Comparison of ENCODE assay signal across 33 mouse cellular contexts in the genomic region with DNA sequence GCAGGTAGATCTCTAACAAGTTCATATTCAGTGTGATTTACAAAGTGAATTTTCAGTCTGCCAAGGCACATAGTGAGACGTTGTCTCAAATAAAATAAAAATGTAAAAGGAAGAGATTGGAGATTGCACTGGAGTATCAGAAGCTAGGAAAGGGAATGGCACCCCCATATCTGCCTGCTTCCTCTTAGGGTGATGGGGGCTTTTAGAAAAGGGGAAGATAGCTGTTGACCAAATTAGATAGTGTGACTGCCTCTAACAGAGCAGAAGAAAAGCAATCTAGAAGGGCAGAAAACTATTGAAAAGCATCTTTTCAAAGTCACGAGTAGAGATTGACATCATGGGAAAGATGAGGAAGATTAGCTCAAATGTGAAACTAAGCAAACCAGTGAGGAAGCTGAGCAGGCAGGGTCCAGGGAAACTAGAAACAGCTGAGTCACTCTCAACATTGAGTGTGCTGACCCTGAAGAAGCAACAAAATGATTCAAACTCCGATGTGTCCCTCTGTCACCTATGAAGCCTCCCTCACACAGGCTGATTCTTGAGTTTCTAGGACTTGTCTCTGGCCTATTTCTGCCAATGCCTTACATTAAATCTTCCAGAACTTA. TPM values are rescaled to one million over a fixed set of nuclear protein-coding genes. Genes with fewer than 3 reads are reported as not detected.
DNase-seq lines count a peak whose midpoint lies in the region; ATAC-seq and TF ChIP-seq lines count a peak whose summit lies in the region.
"Had no signal": no experiment of that assay in that cellular context is flagged by ENCODE, and none has a peak within 500 bp of the region (broad histone marks: within the 10 kb centered on the region; RNA-seq: fewer than 3 reads in every experiment).

No protein-coding gene starts in this region.

- no peaks in the 10 kb centered on the region for H3K27me3 ChIP-seq in liver, embryonic 15.5 days
- no peaks in the 10 kb centered on the region for H3K27me3 ChIP-seq in liver, embryonic 11.5 days (replicated peaks; ENCODE audit: control insufficient read depth, insufficient read depth, low read length)
- H3K27me3 ChIP-seq in splenic B cell, adult 2 months (ENCODE audit: control insufficient read depth, insufficient read depth, low read length, poor library complexity, severe bottlenecking) = no peaks in the 10 kb centered on the region
- no peaks in the 10 kb centered on the region for H3K27me3 ChIP-seq in lung, postnatal 0 days (replicated peaks; ENCODE audit: insufficient read depth, low read length)
- H3K27me3 ChIP-seq: embryonic facial prominence, embryonic 12.5 days; forebrain, embryonic 13.5 days; heart, embryonic 15.5 days; hindbrain, embryonic 15.5 days; midbrain, embryonic 13.5 days; stomach, embryonic 15.5 days had no signal

- TF ChIP-seq CTCF in lung, postnatal 0 days (IDR thresholded peaks at IDR 0.05) = no peak

- H3K27ac ChIP-seq in liver, embryonic 15.5 days (replicated peaks) = no peak overlapping the region
- no peak overlapping the region for H3K27ac ChIP-seq in liver, embryonic 11.5 days (ENCODE audit: low read depth, low read length)
- peak overlapping the region; percentile 98 for H3K27ac ChIP-seq in macrophage
- H3K27ac ChIP-seq in lung, postnatal 0 days (ENCODE audit: low read length) = no peak overlapping the region
- H3K27ac ChIP-seq: embryonic facial prominence, embryonic 12.5 days; forebrain, embryonic 13.5 days; heart, embryonic 15.5 days; hindbrain, embryonic 15.5 days; midbrain, embryonic 13.5 days; stomach, embryonic 15.5 days had no signal

- no peak overlapping the region for H3K4me2 ChIP-seq in liver, embryonic 15.5 days
- H3K4me2 ChIP-seq in liver, embryonic 11.5 days = no peak overlapping the region
- H3K4me2 ChIP-seq in lung, postnatal 0 days (replicated peaks; ENCODE audit: low read depth, low read length) = no peak overlapping the region
- H3K4me2 ChIP-seq: embryonic facial prominence, embryonic 12.5 days; forebrain, embryonic 13.5 days; heart, embryonic 15.5 days; hindbrain, embryonic 15.5 days; lung, embryonic 14.5 days; midbrain, embryonic 13.5 days; stomach, embryonic 15.5 days had no signal

- ATAC-seq in liver, embryonic 15.5 days (ENCODE audit: insufficient read depth) = peak; percentile 42
- ATAC-seq in liver, embryonic 11.5 days (replicated peaks; ENCODE audit: low FRiP score) = no peak
- ATAC-seq in lung, postnatal 0 days = no peak
- ATAC-seq: forebrain, embryonic 13.5 days; midbrain, embryonic 13.5 days had no signal

- no peaks in the 10 kb centered on the region for H3K79me2 ChIP-seq in macrophage (ENCODE audit: inconsistent target)

- H3K4me3 ChIP-seq in liver, embryonic 15.5 days (replicated peaks) = no peak overlapping the region
- H3K4me3 ChIP-seq in liver, embryonic 11.5 days (ENCODE audit: low read depth, low read length) = no peak overlapping the region
- no peak overlapping the region for H3K4me3 ChIP-seq in macrophage (ENCODE audit: inconsistent target)
- H3K4me3 ChIP-seq in lung, postnatal 0 days (ENCODE audit: low read depth, low read length) = no peak overlapping the region
- H3K4me3 ChIP-seq: embryonic facial prominence, embryonic 12.5 days; erythroblast, embryonic 14.5 days; forebrain, embryonic 13.5 days; heart, embryonic 15.5 days; hindbrain, embryonic 15.5 days; midbrain, embryonic 13.5 days; stomach, embryonic 15.5 days had no signal

- no peaks in the 10 kb centered on the region for H3K9me3 ChIP-seq in liver, embryonic 15.5 days (replicated peaks)
- H3K9me3 ChIP-seq in liver, embryonic 11.5 days (ENCODE audit: control insufficient read depth, low read length) = no peaks in the 10 kb centered on the region
- no peaks in the 10 kb centered on the region for H3K9me3 ChIP-seq in lung, postnatal 0 days (ENCODE audit: low read length)
- H3K9me3 ChIP-seq: embryonic facial prominence, embryonic 12.5 days; forebrain, embryonic 13.5 days; heart, embryonic 15.5 days; hindbrain, embryonic 15.5 days; midbrain, embryonic 13.5 days; stomach, embryonic 15.5 days had no signal

- no peak for TF ChIP-seq EP300 in lung, postnatal 0 days (IDR thresholded peaks at IDR 0.05)

- H3K9ac ChIP-seq in liver, embryonic 15.5 days = no peak overlapping the region
- no peak overlapping the region for H3K9ac ChIP-seq in liver, embryonic 11.5 days (ENCODE audit: low read depth, low read length)
- H3K9ac ChIP-seq in lung, postnatal 0 days (replicated peaks; ENCODE audit: low read depth) = no peak overlapping the region
- H3K9ac ChIP-seq: embryonic facial prominence, embryonic 12.5 days; forebrain, embryonic 13.5 days; heart, embryonic 15.5 days; hindbrain, embryonic 15.5 days; lung, embryonic 14.5 days; midbrain, embryonic 13.5 days; stomach, embryonic 15.5 days had no signal

- DNase-seq in liver, embryonic 11.5 days (ENCODE audit: low spot score) = no peak
- peak; percentile 45 for DNase-seq in MEL-GATA-1-ER (ENCODE audit: extremely low read depth, low read depth)
- peak; percentile 1 for DNase-seq in splenic B cell, adult 2 months (ENCODE audit: low read depth, low spot score)
- DNase-seq in lung, postnatal 0 days (ENCODE audit: low spot score) = no peak
- DNase-seq in layer of hippocampus, postnatal 10 days (ENCODE audit: low spot score in 2 of 2) = no peak
- no peak for DNase-seq in lung, postnatal 4 days
- DNase-seq: cerebellum, adult 18-20 months; cerebellum, postnatal 14 days; heart, postnatal 36 days; kidney, adult 8-10 months; kidney, postnatal 25 days; lung, embryonic 14.5 days; retina, postnatal 1 day; thymus, postnatal 36 days had no signal

- WGBS in liver, embryonic 15.5 days (ENCODE audit: insufficient replicate concordance) = 32% methylated on average over 3 of the region's 3 CpGs
- WGBS in liver, embryonic 11.5 days = 54% methylated on average over 3 of the region's 3 CpGs
- 6% methylated on average over 3 of the region's 3 CpGs for WGBS in macrophage (ENCODE audit: missing documents)
- WGBS in lung, postnatal 0 days = 79% methylated on average over 3 of the region's 3 CpGs

- H3K36me3 ChIP-seq in liver, embryonic 15.5 days (replicated peaks) = no peaks in the 10 kb centered on the region
- no peaks in the 10 kb centered on the region for H3K36me3 ChIP-seq in liver, embryonic 11.5 days (ENCODE audit: control insufficient read depth, insufficient read depth, low read length)
- no peaks in the 10 kb centered on the region for H3K36me3 ChIP-seq in macrophage (ENCODE audit: inconsistent target)
- no peaks in the 10 kb centered on the region for H3K36me3 ChIP-seq in splenic B cell, adult 2 months (ENCODE audit: control insufficient read depth, insufficient read depth, low read length, poor library complexity, severe bottlenecking)
- H3K36me3 ChIP-seq in lung, postnatal 0 days (ENCODE audit: insufficient read depth, low read length) = no peaks in the 10 kb centered on the region
- H3K36me3 ChIP-seq: embryonic facial prominence, embryonic 12.5 days; heart, embryonic 15.5 days; hindbrain, embryonic 15.5 days; midbrain, embryonic 13.5 days; stomach, embryonic 15.5 days had no signal

- H3K4me1 ChIP-seq in liver, embryonic 15.5 days (replicated peaks) = 0 out of 2 replicates have a peak, but pooled peaks cover 5% of the 10 kb centered on the region
- H3K4me1 ChIP-seq in liver, embryonic 11.5 days (replicated peaks; ENCODE audit: control insufficient read depth, insufficient read depth, low read length) = no peaks in the 10 kb centered on the region
- H3K4me1 ChIP-seq in lung, postnatal 0 days (ENCODE audit: insufficient read depth, low read depth, low read length) = no peaks in the 10 kb centered on the region
- H3K4me1 ChIP-seq: embryonic facial prominence, embryonic 12.5 days; forebrain, embryonic 13.5 days; heart, embryonic 15.5 days; hindbrain, embryonic 15.5 days; midbrain, embryonic 13.5 days; stomach, embryonic 15.5 days had no signal

RNA-seq across cellular contexts. Expression of gene Gm5269, which starts 8.7 kb away (rescaled TPM):
- polyA plus RNA-seq in liver, embryonic 15.5 days (2015; fragmentation: Nextera tagmentation; extraction: Ambion mirVana) = not detected in 2 replicates
- not detected in 2 replicates for polyA plus RNA-seq in liver, embryonic 11.5 days (2014; fragmentation: Nextera tagmentation; extraction: Ambion mirVana)
- 10 to 100 TPM in 5 of 26 experiments, 1 to 10 TPM in 8, not detected in 13; 1.0 to 96.9 (median 6.6) TPM for total RNA-seq in macrophage (2018; cell fraction: chromatin; rRNA removed)
- total RNA-seq in macrophage (2018; cell fraction: cytosol; rRNA removed) = under 1 TPM in 1 of 26 experiments, not detected in 25; 0.26 TPM
- 10 to 100 TPM in 2 of 26 experiments, 1 to 10 TPM in 9, not detected in 15; 1.3 to 14.4 (median 5.7) TPM for total RNA-seq in macrophage (2018; cell fraction: nucleus; rRNA removed)
- polyA plus RNA-seq in macrophage (2018) = not detected in 3 replicates
- polyA plus RNA-seq in lung, postnatal 0 days (2015; fragmentation: Nextera tagmentation; extraction: Ambion mirVana) = not detected in 2 replicates
- not detected for total RNA-seq in layer of hippocampus, postnatal 10 days (2021)
- total RNA-seq: adrenal gland, adult 18-20 months; gastrocnemius, adult 18-20 months; gastrocnemius, postnatal 4 days; heart, postnatal 36 days; left cerebral cortex, adult 18-20 months; left cerebral cortex, postnatal 25 days; monocyte, adult 5-6 weeks had no signal
- polyA plus RNA-seq: C2C12; embryonic facial prominence, embryonic 12.5 days; erythroblast, embryonic 14.5 days; forebrain, embryonic 13.5 days; heart, embryonic 15.5 days; hindbrain, embryonic 15.5 days; intestine, embryonic 14.5 days; limb, embryonic 14.5 days; lung, embryonic 14.5 days; midbrain, embryonic 13.5 days; neural tube, embryonic 11.5 days; stomach, embryonic 15.5 days had no signal

RNA-seq across cellular contexts. Expression of gene Slc40a1, which starts 45.0 kb away (rescaled TPM):
- polyA plus RNA-seq in liver, embryonic 15.5 days (2015; fragmentation: Nextera tagmentation; extraction: Ambion mirVana) = 144 and 158 TPM in 2 replicates
- 83.4 and 99.7 TPM in 2 replicates for polyA plus RNA-seq in liver, embryonic 11.5 days (2014; fragmentation: Nextera tagmentation; extraction: Ambion mirVana)
- 1,000 to 10,000 TPM in 2 of 26 experiments, 100 to 1,000 TPM in 10, 10 to 100 TPM in 13, 1 to 10 TPM in 1; 8.8 to 1,147 (median 57.2) TPM for total RNA-seq in macrophage (2018; cell fraction: chromatin; rRNA removed)
- 100 to 1,000 TPM in 18 of 26 experiments, 10 to 100 TPM in 8; 58.2 to 1,000 (median 243) TPM for total RNA-seq in macrophage (2018; cell fraction: cytosol; rRNA removed)
- total RNA-seq in macrophage (2018; cell fraction: nucleus; rRNA removed) = 1,000 to 10,000 TPM in 2 of 26 experiments, 100 to 1,000 TPM in 13, 10 to 100 TPM in 11; 23.5 to 1,357 (median 156) TPM
- 393 to 687 TPM (median 472 TPM) in 3 replicates for polyA plus RNA-seq in macrophage (2018)
- 20.4 and 23.1 TPM in 2 replicates for polyA plus RNA-seq in lung, postnatal 0 days (2015; fragmentation: Nextera tagmentation; extraction: Ambion mirVana)
- total RNA-seq in layer of hippocampus, postnatal 10 days (2021) = 10 to 100 TPM; 19.4 to 25.9 TPM

Comparison
In these comparisons a context has a peak if more than half of its experiments do, and no peak if none do; other contexts are left out.
1. DNase-seq: peak in MEL-GATA-1-ER (single experiment) and splenic B cell, adult 2 months (single experiment); none in liver, embryonic 11.5 days (single experiment), lung, postnatal 0 days (single experiment), layer of hippocampus, postnatal 10 days (0 of 2) and lung, postnatal 4 days (0 of 2).